Mouse (Mus musculus): ENCODE results near the gene Ldb1. TPM values are rescaled to one million over a fixed set of nuclear protein-coding genes. Genes with fewer than 3 reads are reported as not detected.

The Ldb1 gene
- 317 TPM for polyA plus RNA-seq (2017; shearing (Covaris generic))

GRCm38 (mm10) chr19:46044993-46045695, at the start of gene Ldb1:
TSS of gene Ldb1 (minus strand) at chr19:46045214.

GRCm38 (mm10) chr19:46075616-46076607, 30.9 kb upstream of the Ldb1 start, which contains the start of gene Nolc1:
TSS of gene Nolc1 (plus strand) at chr19:46075863.

DNA sequence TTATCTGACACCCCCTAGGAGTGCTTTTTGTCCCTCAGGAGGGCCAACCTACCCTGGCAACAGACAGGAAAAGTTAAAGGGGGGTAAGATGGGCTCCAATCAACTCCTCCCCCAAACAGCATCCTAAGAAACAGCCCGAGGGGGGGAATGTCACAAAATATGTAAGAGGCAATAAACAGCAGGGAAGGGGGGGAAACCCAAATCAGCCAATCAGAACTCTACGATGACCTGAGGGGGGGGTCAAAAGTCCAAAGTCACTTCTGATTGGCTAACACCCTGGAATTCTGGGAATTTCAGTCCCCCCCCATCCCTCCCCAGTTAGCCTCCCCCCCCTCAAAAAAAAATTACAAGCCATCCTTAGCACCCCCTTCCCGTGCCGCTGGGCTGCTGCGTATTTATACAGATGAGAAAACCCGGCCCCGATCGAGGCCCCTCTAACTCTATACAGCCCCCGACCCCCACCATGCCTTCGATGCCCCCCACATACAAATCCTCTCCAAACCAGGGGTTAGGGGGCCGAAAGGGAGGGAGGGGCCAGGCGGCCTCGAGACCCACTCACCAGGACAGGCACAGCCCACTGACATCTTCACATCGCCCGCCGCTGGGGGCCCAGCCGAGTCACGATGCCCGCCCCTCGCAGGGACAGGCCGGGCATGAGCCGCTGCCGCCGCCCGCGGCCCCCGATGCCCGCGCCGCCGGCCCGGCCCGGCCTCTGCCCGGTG, 582 bp downstream of the Ldb1 start, which contains the start of gene Pprc1:
Gene Pprc1 (plus strand): TSS at position 616 of the 722 bp plus-strand sequence.

DNA sequence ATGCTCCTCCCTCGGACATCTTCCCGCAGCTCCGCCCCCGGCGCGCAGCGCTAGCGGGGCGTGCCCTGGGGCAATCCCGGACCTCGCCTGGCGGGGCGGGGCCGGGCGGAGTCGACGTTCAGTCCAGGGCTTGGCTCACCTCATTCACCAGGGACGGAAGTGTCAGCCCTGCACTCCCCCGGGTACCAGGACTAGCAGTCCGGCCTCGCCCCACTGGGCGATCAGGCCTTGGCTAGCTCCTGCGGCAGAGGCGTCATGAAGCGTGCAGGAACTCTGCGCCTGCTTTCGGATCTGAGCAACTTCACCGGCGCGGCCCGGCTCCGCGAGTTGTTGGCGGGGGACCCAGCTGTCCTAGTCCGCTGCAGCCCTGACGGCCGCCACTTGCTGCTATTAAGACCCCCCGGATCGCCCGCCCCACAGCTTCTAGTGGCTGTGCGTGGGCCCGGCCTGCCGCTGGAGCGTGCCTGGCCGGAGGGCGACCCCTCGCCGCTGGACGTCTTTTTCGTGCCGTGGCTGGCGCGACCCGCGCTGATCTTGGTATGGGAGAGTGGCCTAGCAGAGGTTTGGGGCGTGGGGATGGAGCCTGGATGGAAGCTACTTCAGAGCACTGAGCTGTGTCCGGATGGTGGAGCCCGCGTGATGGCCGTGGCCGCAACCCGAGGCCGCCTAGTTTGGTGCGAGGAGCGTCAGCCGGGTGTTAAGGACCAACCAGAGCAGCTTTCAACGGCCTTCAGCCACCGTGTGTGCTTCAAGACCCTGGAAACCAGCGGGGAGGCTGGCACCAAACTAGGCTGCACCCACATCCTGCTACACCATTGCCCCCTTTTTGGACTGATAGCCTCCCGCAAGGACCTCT, 41.4 kb downstream of the Ldb1 start, which contains the start of gene Hps6:
Gene Hps6 (plus strand): TSS at position 138 of the 856 bp plus-strand sequence.

DNA sequence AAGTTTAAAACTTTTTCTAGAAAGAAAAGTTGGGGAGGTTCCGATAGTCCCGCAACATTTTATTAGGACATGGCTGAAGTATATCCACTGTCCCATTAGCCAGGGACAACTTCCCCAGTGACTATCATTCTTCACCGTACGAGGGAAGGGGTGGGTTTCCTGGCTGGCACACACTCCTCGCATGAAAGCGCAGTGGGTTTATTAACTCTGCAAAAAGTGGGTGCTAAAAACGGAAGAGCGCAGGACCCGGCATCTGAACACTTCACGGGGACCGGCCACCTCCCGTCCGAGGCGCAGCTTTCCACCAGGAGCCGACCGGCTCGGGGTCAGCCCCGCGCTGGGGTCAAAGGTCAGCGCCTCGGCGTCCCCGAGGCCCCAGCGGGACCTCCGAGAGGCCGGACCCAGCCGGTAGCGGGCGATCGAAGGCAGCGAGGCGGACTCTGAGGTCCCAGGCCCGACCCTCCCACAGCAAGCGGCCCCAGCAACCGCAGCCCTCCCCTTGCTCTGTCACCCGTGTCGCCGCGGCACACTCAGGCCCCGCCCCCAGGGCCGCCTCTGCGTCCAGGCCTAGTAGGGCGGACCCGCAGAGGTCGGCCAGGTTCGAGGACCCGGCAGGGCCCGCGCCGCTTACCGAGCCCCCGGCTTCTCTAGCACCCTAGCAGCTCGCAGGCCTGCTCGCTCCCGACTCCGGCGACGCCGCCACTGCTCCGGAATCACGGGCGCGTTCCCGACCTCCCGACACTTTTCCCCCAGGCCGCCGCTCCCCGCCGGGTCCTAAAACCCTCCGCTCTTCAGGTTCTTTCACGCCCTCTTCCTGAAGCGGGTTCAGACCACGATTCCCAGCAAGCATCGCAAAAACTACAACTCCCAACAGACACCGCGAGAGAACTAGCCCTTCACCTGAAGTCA, 47.0 kb downstream of the Ldb1 start, which contains the start of gene Armh3:
Gene Armh3 (minus strand): TSS at position 704 of the 909 bp plus-strand sequence.

Other genes starting within 250 kb of the Ldb1 start
- gene Kcnip2, start 229.2 kb downstream of the Ldb1 start, polyA plus RNA-seq (2017; shearing (Covaris generic)): 13.7 TPM
- 14.8 TPM for gene Armh3, start 46.7 kb downstream of the Ldb1 start, polyA plus RNA-seq (2017; shearing (Covaris generic))
- 5.8 TPM for gene Hps6, start 41.7 kb downstream of the Ldb1 start, polyA plus RNA-seq (2017; shearing (Covaris generic))
- 67.9 TPM for gene Pprc1, start 328 bp downstream of the Ldb1 start, polyA plus RNA-seq (2017; shearing (Covaris generic))
- gene Nolc1, start 30.6 kb upstream of the Ldb1 start, polyA plus RNA-seq (2017; shearing (Covaris generic)): 114 TPM
- gene Elovl3, start 86.7 kb upstream of the Ldb1 start, polyA plus RNA-seq (2017; shearing (Covaris generic)): not detected
- not detected for gene Pitx3, start 103.1 kb upstream of the Ldb1 start, polyA plus RNA-seq (2017; shearing (Covaris generic))
- 63.1 TPM for gene Gbf1, start 107.3 kb upstream of the Ldb1 start, polyA plus RNA-seq (2017; shearing (Covaris generic))